24 mouse cellular contexts compared by ENCODE assay signal in genomic region chr14:20730853-20731602, GRCm38 (mm10). TPM values are rescaled to one million over a fixed set of nuclear protein-coding genes. Genes with fewer than 3 reads are reported as not detected.
A peak's percentile ranks its signal among the peaks of the same experiment; 100 is the strongest.
DNase-seq lines count a peak whose midpoint lies in the region; ATAC-seq and TF ChIP-seq lines count a peak whose summit lies in the region.
"Had no signal": no experiment of that assay in that cellular context is flagged by ENCODE, and none has a peak within 500 bp of the region (broad histone marks: within the 10 kb centered on the region; RNA-seq: fewer than 3 reads in every experiment).

No protein-coding gene starts in this region.

- no peak overlapping the region for H3K4me2 ChIP-seq in forebrain, embryonic 12.5 days
- no peak overlapping the region for H3K4me2 ChIP-seq in forebrain, embryonic 11.5 days (ENCODE audit: low read depth, low read length, severe bottlenecking)
- no peak overlapping the region for H3K4me2 ChIP-seq in midbrain, postnatal 0 days (ENCODE audit: low read depth, low read length, poor library complexity, severe bottlenecking)
- peak overlapping the region; percentile 88 for H3K4me2 ChIP-seq in liver, embryonic 15.5 days
- H3K4me2 ChIP-seq: hindbrain, embryonic 14.5 days; neural tube, embryonic 15.5 days had no signal

- no peaks in the 10 kb centered on the region for H3K9me3 ChIP-seq in forebrain, embryonic 12.5 days
- no peaks in the 10 kb centered on the region for H3K9me3 ChIP-seq in forebrain, embryonic 11.5 days (ENCODE audit: control insufficient read depth, low read length)
- H3K9me3 ChIP-seq in midbrain, postnatal 0 days (ENCODE audit: low read length) = no peaks in the 10 kb centered on the region
- no peaks in the 10 kb centered on the region for H3K9me3 ChIP-seq in midbrain, embryonic 10.5 days (replicated peaks)
- H3K9me3 ChIP-seq in liver, embryonic 15.5 days (replicated peaks) = no peaks in the 10 kb centered on the region
- H3K9me3 ChIP-seq: embryonic facial prominence, embryonic 10.5 days; forebrain, embryonic 10.5 days; neural tube, embryonic 15.5 days had no signal

- no peak overlapping the region for H3K4me3 ChIP-seq in forebrain, embryonic 12.5 days (replicated peaks)
- H3K4me3 ChIP-seq in forebrain, embryonic 11.5 days (ENCODE audit: low read depth, low read length) = no peak overlapping the region
- H3K4me3 ChIP-seq in midbrain, postnatal 0 days (ENCODE audit: low read depth, low read length) = no peak overlapping the region
- H3K4me3 ChIP-seq in midbrain, embryonic 10.5 days = no peak overlapping the region
- no peak overlapping the region for H3K4me3 ChIP-seq in liver, embryonic 15.5 days (replicated peaks)
- H3K4me3 ChIP-seq: embryonic facial prominence, embryonic 10.5 days; forebrain, embryonic 10.5 days; neural tube, embryonic 15.5 days had no signal

- no peak for TF ChIP-seq CTCF in midbrain, postnatal 0 days (IDR thresholded peaks at IDR 0.05)

- H3K27me3 ChIP-seq in forebrain, embryonic 12.5 days = no peaks in the 10 kb centered on the region
- no peaks in the 10 kb centered on the region for H3K27me3 ChIP-seq in forebrain, embryonic 11.5 days (ENCODE audit: control insufficient read depth, insufficient read depth, low read length)
- no peaks in the 10 kb centered on the region for H3K27me3 ChIP-seq in midbrain, postnatal 0 days (ENCODE audit: insufficient read depth, low read length)
- no peaks in the 10 kb centered on the region for H3K27me3 ChIP-seq in midbrain, embryonic 10.5 days (ENCODE audit: low read depth, poor library complexity, severe bottlenecking)
- no peaks in the 10 kb centered on the region for H3K27me3 ChIP-seq in liver, embryonic 15.5 days
- H3K27me3 ChIP-seq: neural tube, embryonic 15.5 days had no signal

- ATAC-seq in forebrain, embryonic 12.5 days (ENCODE audit: low FRiP score) = no peak
- no peak for ATAC-seq in forebrain, embryonic 11.5 days (replicated peaks; ENCODE audit: low FRiP score)
- ATAC-seq in midbrain, postnatal 0 days (ENCODE audit: low FRiP score) = no peak
- ATAC-seq in liver, embryonic 15.5 days (ENCODE audit: insufficient read depth) = no peak
- ATAC-seq: inflammation-experienced regulatory T-cells, adult 6 months; midbrain, embryonic 16.5 days had no signal

- no peak for DNase-seq in forebrain, embryonic 11.5 days (ENCODE audit: low spot score)
- DNase-seq in midbrain, postnatal 0 days (ENCODE audit: low spot score) = no peak
- no peak for DNase-seq in midbrain, embryonic 10.5 days (ENCODE audit: low spot score)
- DNase-seq in left cerebral cortex, adult 11 months (ENCODE audit: low spot score) = no peak
- no peak for DNase-seq in layer of hippocampus, postnatal 10 days (ENCODE audit: low spot score in 2 of 2)
- DNase-seq: adrenal gland, postnatal 25 days; cerebellum, adult 11 months; cerebellum, adult 9-11 months; heart, postnatal 36 days; kidney, adult 18-20 months; layer of hippocampus, adult 9-11 months; lung, adult 2 months; lung, postnatal 14 days; right cerebral cortex, adult 18-20 months; right cerebral cortex, postnatal 4 days; thymus, postnatal 25 days had no signal

- peaks cover 53% of the 10 kb centered on the region for H3K36me3 ChIP-seq in forebrain, embryonic 12.5 days (replicated peaks)
- peaks cover 4% of the 10 kb centered on the region; the same call in 1 of the 2 replicates for H3K36me3 ChIP-seq in forebrain, embryonic 11.5 days (ENCODE audit: control insufficient read depth, insufficient read depth, low read length)
- peaks cover 42% of the 10 kb centered on the region for H3K36me3 ChIP-seq in midbrain, postnatal 0 days (ENCODE audit: insufficient read depth, low read length)
- peaks cover 77% of the 10 kb centered on the region for H3K36me3 ChIP-seq in midbrain, embryonic 10.5 days
- peaks cover 67% of the 10 kb centered on the region for H3K36me3 ChIP-seq in liver, embryonic 15.5 days (replicated peaks)

- 86% methylated on average over 9 of the region's 9 CpGs for WGBS in forebrain, embryonic 12.5 days
- WGBS in forebrain, embryonic 11.5 days = 91% methylated on average over 9 of the region's 9 CpGs
- 92% methylated on average over 9 of the region's 9 CpGs for WGBS in midbrain, postnatal 0 days
- WGBS in midbrain, embryonic 10.5 days = 91% methylated on average over 9 of the region's 9 CpGs
- 75% methylated on average over 9 of the region's 9 CpGs for WGBS in liver, embryonic 15.5 days (ENCODE audit: insufficient replicate concordance)

- H3K27ac ChIP-seq in forebrain, embryonic 12.5 days = no peak overlapping the region
- H3K27ac ChIP-seq in forebrain, embryonic 11.5 days (ENCODE audit: low read depth, low read length) = no peak overlapping the region
- H3K27ac ChIP-seq in midbrain, postnatal 0 days (ENCODE audit: low read depth, low read length) = no peak overlapping the region
- no peak overlapping the region for H3K27ac ChIP-seq in midbrain, embryonic 10.5 days (replicated peaks)
- H3K27ac ChIP-seq in liver, embryonic 15.5 days (replicated peaks) = no peak overlapping the region; the same call in 1 of the 2 replicates
- H3K27ac ChIP-seq: embryonic facial prominence, embryonic 10.5 days; forebrain, embryonic 10.5 days; hindbrain, embryonic 14.5 days; neural tube, embryonic 15.5 days had no signal

- H3K9ac ChIP-seq in forebrain, embryonic 12.5 days = peak overlapping the region; percentile 17; the same call in 1 of the 2 replicates
- H3K9ac ChIP-seq in forebrain, embryonic 11.5 days (ENCODE audit: low read length) = no peak overlapping the region
- H3K9ac ChIP-seq in midbrain, postnatal 0 days (replicated peaks; ENCODE audit: low read length, poor library complexity, severe bottlenecking) = 0 out of 2 replicates have a peak overlapping the region, but pooled peaks have one; percentile 13
- H3K9ac ChIP-seq in liver, embryonic 15.5 days = no peak overlapping the region
- H3K9ac ChIP-seq: hindbrain, embryonic 14.5 days; neural tube, embryonic 15.5 days had no signal

- peaks cover 11% of the 10 kb centered on the region for H3K4me1 ChIP-seq in forebrain, embryonic 12.5 days
- no peaks in the 10 kb centered on the region for H3K4me1 ChIP-seq in forebrain, embryonic 11.5 days (replicated peaks; ENCODE audit: control insufficient read depth, insufficient read depth, low read length)
- H3K4me1 ChIP-seq in midbrain, postnatal 0 days (ENCODE audit: insufficient read depth, low read length) = peaks cover 5% of the 10 kb centered on the region
- peaks cover 22% of the 10 kb centered on the region for H3K4me1 ChIP-seq in midbrain, embryonic 10.5 days
- H3K4me1 ChIP-seq in liver, embryonic 15.5 days (replicated peaks) = peaks cover 62% of the 10 kb centered on the region

RNA-seq across cellular contexts. Expression of gene Ndst2, which starts 3.3 kb away (rescaled TPM):
- 22.3 and 24.5 TPM in 2 replicates for polyA plus RNA-seq in forebrain, embryonic 12.5 days (2016; fragmentation: Nextera tagmentation; extraction: Ambion mirVana)
- polyA plus RNA-seq in forebrain, embryonic 11.5 days (2014; fragmentation: Nextera tagmentation; extraction: Ambion mirVana) = 25.7 and 32.5 TPM in 2 replicates
- 20.5 and 23.2 TPM in 2 replicates for total RNA-seq in midbrain, postnatal 0 days (2014; rRNA removed)
- polyA plus RNA-seq in midbrain, postnatal 0 days (2015; fragmentation: Nextera tagmentation; extraction: Ambion mirVana) = 14.0 and 14.1 TPM in 2 replicates
- polyA plus RNA-seq in midbrain, embryonic 10.5 days (2016; fragmentation: Nextera tagmentation; extraction: Ambion mirVana) = 24.0 and 26.2 TPM in 2 replicates
- 16.3 and 17.5 TPM in 2 replicates for polyA plus RNA-seq in liver, embryonic 15.5 days (2015; fragmentation: Nextera tagmentation; extraction: Ambion mirVana)
- total RNA-seq in layer of hippocampus, postnatal 10 days (2021) = 10 to 100 TPM; 17.9 to 19.4 TPM

RNA-seq across cellular contexts. Expression of gene Zswim8, which starts 23.7 kb away (rescaled TPM):
- 46.0 and 46.5 TPM in 2 replicates for polyA plus RNA-seq in forebrain, embryonic 12.5 days (2016; fragmentation: Nextera tagmentation; extraction: Ambion mirVana)
- 31.7 and 37.3 TPM in 2 replicates for polyA plus RNA-seq in forebrain, embryonic 11.5 days (2014; fragmentation: Nextera tagmentation; extraction: Ambion mirVana)
- 154 and 183 TPM in 2 replicates for total RNA-seq in midbrain, postnatal 0 days (2014; rRNA removed)
- polyA plus RNA-seq in midbrain, postnatal 0 days (2015; fragmentation: Nextera tagmentation; extraction: Ambion mirVana) = 35.1 and 37.8 TPM in 2 replicates
- 26.1 and 34.4 TPM in 2 replicates for polyA plus RNA-seq in midbrain, embryonic 10.5 days (2016; fragmentation: Nextera tagmentation; extraction: Ambion mirVana)
- 5.0 and 5.8 TPM in 2 replicates for polyA plus RNA-seq in liver, embryonic 15.5 days (2015; fragmentation: Nextera tagmentation; extraction: Ambion mirVana)
- total RNA-seq in layer of hippocampus, postnatal 10 days (2021) = 100 to 1,000 TPM; 132 to 152 TPM

RNA-seq across cellular contexts. Expression of gene Chchd1, which starts 28.2 kb away (rescaled TPM):
- 268 and 275 TPM in 2 replicates for polyA plus RNA-seq in forebrain, embryonic 12.5 days (2016; fragmentation: Nextera tagmentation; extraction: Ambion mirVana)
- polyA plus RNA-seq in forebrain, embryonic 11.5 days (2014; fragmentation: Nextera tagmentation; extraction: Ambion mirVana) = 236 and 256 TPM in 2 replicates
- 122 and 180 TPM in 2 replicates for total RNA-seq in midbrain, postnatal 0 days (2014; rRNA removed)
- 186 and 195 TPM in 2 replicates for polyA plus RNA-seq in midbrain, postnatal 0 days (2015; fragmentation: Nextera tagmentation; extraction: Ambion mirVana)
- polyA plus RNA-seq in midbrain, embryonic 10.5 days (2016; fragmentation: Nextera tagmentation; extraction: Ambion mirVana) = 242 and 277 TPM in 2 replicates
- polyA plus RNA-seq in liver, embryonic 15.5 days (2015; fragmentation: Nextera tagmentation; extraction: Ambion mirVana) = 70.8 and 89.3 TPM in 2 replicates
- 10 to 100 TPM; 57.7 to 61.3 TPM for total RNA-seq in layer of hippocampus, postnatal 10 days (2021)

RNA-seq across cellular contexts. Expression of gene Fut11, which starts 36.3 kb away (rescaled TPM):
- polyA plus RNA-seq in forebrain, embryonic 12.5 days (2016; fragmentation: Nextera tagmentation; extraction: Ambion mirVana) = 20.5 and 23.3 TPM in 2 replicates
- polyA plus RNA-seq in forebrain, embryonic 11.5 days (2014; fragmentation: Nextera tagmentation; extraction: Ambion mirVana) = 19.3 and 20.1 TPM in 2 replicates
- 21.0 and 22.8 TPM in 2 replicates for total RNA-seq in midbrain, postnatal 0 days (2014; rRNA removed)
- 23.0 and 23.7 TPM in 2 replicates for polyA plus RNA-seq in midbrain, postnatal 0 days (2015; fragmentation: Nextera tagmentation; extraction: Ambion mirVana)
- polyA plus RNA-seq in midbrain, embryonic 10.5 days (2016; fragmentation: Nextera tagmentation; extraction: Ambion mirVana) = 18.3 and 21.4 TPM in 2 replicates
- polyA plus RNA-seq in liver, embryonic 15.5 days (2015; fragmentation: Nextera tagmentation; extraction: Ambion mirVana) = 6.3 and 7.3 TPM in 2 replicates
- 10 to 100 TPM; 19.5 TPM for total RNA-seq in layer of hippocampus, postnatal 10 days (2021)

RNA-seq across cellular contexts. Expression of gene Sec24c, which starts 56.9 kb away (rescaled TPM):
- 87.6 and 94.8 TPM in 2 replicates for polyA plus RNA-seq in forebrain, embryonic 12.5 days (2016; fragmentation: Nextera tagmentation; extraction: Ambion mirVana)
- polyA plus RNA-seq in forebrain, embryonic 11.5 days (2014; fragmentation: Nextera tagmentation; extraction: Ambion mirVana) = 94.5 and 98.1 TPM in 2 replicates
- 90.2 and 141 TPM in 2 replicates for total RNA-seq in midbrain, postnatal 0 days (2014; rRNA removed)
- polyA plus RNA-seq in midbrain, postnatal 0 days (2015; fragmentation: Nextera tagmentation; extraction: Ambion mirVana) = 62.4 and 63.7 TPM in 2 replicates
- polyA plus RNA-seq in midbrain, embryonic 10.5 days (2016; fragmentation: Nextera tagmentation; extraction: Ambion mirVana) = 103 and 114 TPM in 2 replicates
- 35.3 and 40.6 TPM in 2 replicates for polyA plus RNA-seq in liver, embryonic 15.5 days (2015; fragmentation: Nextera tagmentation; extraction: Ambion mirVana)
- 100 to 1,000 TPM; 108 to 109 TPM for total RNA-seq in layer of hippocampus, postnatal 10 days (2021)

Comparison
In these comparisons a context has a peak if more than half of its experiments do, and no peak if none do; other contexts are left out.
1. H3K9ac ChIP-seq: peak in forebrain, embryonic 12.5 days (single experiment) and midbrain, postnatal 0 days (single experiment); none in forebrain, embryonic 11.5 days (single experiment) and liver, embryonic 15.5 days (single experiment).